Mouse (Mus musculus) stomach, embryonic 15.5 days (tissue): ENCODE results near the gene Amh. TPM values are rescaled to one million over a fixed set of nuclear protein-coding genes. Genes with fewer than 3 reads are reported as not detected.
A peak's percentile ranks its signal among the peaks of the same experiment; 100 is the strongest.

ENCODE experiments used
- ATAC-seq: fragments of 200-750 bp; cut with Nextera tagmentation; 2 replicates; pipeline ENCODE4 v1.8.0; 2017; ENCODE audit warnings: low read depth, moderate number of reproducible peaks, moderate TSS enrichment; ENCODE audit not compliant: insufficient read depth, low FRiP score
- H3K27ac ChIP-seq: fragments of 300-500 bp; sonication (generic); 2 replicates; pipeline ENCODE4 v1.5.1; 2015; ENCODE audit warnings: mild to moderate bottlenecking, inconsistent platforms
- H3K27me3 ChIP-seq: fragments of 300-500 bp; sonication (generic); replicated peaks from 2 replicates; pipeline ENCODE4 v1.6.1; 2015; ENCODE audit warnings: inconsistent platforms
- H3K36me3 ChIP-seq: fragments of 300-500 bp; sonication (generic); 2 replicates; pipeline ENCODE4 v1.6.1; 2015; ENCODE audit warnings: inconsistent platforms
- H3K4me1 ChIP-seq: fragments of 300-500 bp; sonication (generic); 2 replicates; pipeline ENCODE4 v1.6.1; 2015; ENCODE audit warnings: inconsistent platforms
- H3K4me2 ChIP-seq: fragments of 300-500 bp; sonication (generic); 2 replicates; pipeline ENCODE4 v1.6.1; 2015; ENCODE audit warnings: mild to moderate bottlenecking, inconsistent platforms
- H3K4me3 ChIP-seq: fragments of 300-500 bp; sonication (generic); replicated peaks from 2 replicates; pipeline ENCODE4 v1.5.1; 2015; ENCODE audit warnings: inconsistent platforms
- H3K9ac ChIP-seq: fragments of 300-500 bp; sonication (generic); 2 replicates; pipeline ENCODE4 v1.6.1; 2015; ENCODE audit warnings: inconsistent platforms
- H3K9me3 ChIP-seq: fragments of 300-500 bp; sonication (generic); 2 replicates; pipeline ENCODE4 v1.6.1; 2016; ENCODE audit warnings: inconsistent platforms
- WGBS: fragments of 180-500 bp; shearing (Covaris S2); methylation state at CpG from one replicate; pipeline ENCODE4 v1.1.7; 2015; 5-methylcytosine and 5-hydroxymethylcytosine counted together
- polyA plus RNA-seq: library from polyadenylated mRNA; unstranded; fragments of >200 nt; fragmentation: Nextera tagmentation; extraction: Ambion mirVana; gene quantifications from 2 replicates; pipeline ENCODE4 v1.2.1, GENCODE M21; 2015

Gene Amh
- not detected in 2 replicates for polyA plus RNA-seq

DNA sequence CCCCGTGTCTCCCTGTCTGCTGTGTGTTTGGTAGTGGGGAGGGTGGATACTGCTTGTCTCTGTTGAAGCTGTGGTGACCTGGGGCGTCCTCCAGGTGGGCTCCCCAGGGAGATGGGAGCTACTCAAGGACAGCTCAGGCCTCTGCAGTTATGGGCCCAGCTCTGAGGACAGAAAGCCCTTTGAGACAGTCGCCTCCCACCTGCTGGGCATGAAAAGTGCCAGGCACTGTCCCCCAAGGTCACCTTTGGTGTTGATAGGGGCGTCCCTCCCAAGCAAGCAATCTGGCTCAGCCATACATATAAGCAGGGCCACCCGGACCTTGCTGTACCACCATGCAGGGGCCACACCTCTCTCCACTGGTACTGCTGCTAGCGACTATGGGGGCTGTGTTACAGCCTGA lies at the start of gene Amh:
Gene Amh (plus strand): TSS at position 328 of the 400 bp plus-strand sequence.
- no peak for ATAC-seq
- no peaks in the 10 kb centered on the region for H3K9me3 ChIP-seq
- peaks cover 46% of the 10 kb centered on the region for H3K4me1 ChIP-seq
- no peak within 1 kb of the TSS for H3K27ac ChIP-seq
- H3K9ac ChIP-seq, result no peak within 1 kb of the TSS
- 67% methylated on average over 6 of the region's 6 CpGs for WGBS
- H3K36me3 ChIP-seq, result peaks cover 42% of the 10 kb centered on the region
- no peak within 1 kb of the TSS for H3K4me3 ChIP-seq
- H3K4me2 ChIP-seq, result no peak within 1 kb of the TSS; the same call in 1 of the 2 replicates
- peaks cover 15% of the 10 kb centered on the region; the same call in 1 of the 2 replicates for H3K27me3 ChIP-seq

DNA sequence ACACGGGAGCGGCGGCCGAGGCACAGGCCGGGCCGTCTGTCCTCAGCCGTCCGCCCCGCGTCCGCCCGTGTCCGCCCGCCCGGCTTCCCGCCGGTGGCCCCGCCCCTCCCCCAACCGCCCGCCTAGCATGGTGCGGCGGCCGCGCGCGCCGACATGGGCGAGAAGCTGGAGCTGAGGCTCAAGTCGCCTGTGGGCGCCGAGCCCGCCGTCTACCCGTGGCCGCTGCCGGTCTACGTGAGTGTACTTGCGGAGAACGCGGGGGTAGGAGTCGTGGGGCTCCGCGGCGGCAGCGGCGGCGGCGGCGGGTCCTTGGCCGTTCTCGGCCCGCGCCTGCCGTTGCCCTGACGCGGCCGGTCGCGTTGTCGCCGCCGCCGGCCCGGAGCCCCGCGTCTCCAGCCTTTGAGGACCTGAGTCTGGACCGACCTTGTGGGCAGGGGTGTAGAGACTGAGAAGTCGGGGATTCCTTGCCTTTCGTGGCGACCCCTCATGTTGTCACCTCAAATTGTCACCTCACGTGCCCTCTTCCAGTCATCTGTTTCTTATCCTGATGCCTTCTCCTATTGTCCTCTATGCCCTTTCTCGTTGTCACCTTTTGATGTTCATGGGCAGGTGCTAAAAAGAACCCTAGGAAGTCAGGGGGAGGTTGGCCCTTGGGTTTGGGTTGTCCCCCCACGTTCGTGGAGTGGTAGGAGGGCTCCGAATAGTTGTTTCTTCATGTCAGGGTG lies 49.6 kb upstream of the Amh start:
- Histone ChIP-seq H3K4me2 (peak overlapping the region; percentile 84), H3K4me3 (peak overlapping the region; percentile 97), H3K9ac (peak overlapping the region; percentile 88), H3K27me3 (no peaks in the 10 kb centered on the region), H3K27ac (peak overlapping the region; percentile 79), H3K36me3 (no peaks in the 10 kb centered on the region), H3K9me3 (no peaks in the 10 kb centered on the region), H3K4me1 (peaks cover 42% of the 10 kb centered on the region)
- ATAC-seq, result no peak; the same call in 1 of the 2 replicates
- under 1% methylated on average over 54 of the region's 75 CpGs for WGBS

DNA sequence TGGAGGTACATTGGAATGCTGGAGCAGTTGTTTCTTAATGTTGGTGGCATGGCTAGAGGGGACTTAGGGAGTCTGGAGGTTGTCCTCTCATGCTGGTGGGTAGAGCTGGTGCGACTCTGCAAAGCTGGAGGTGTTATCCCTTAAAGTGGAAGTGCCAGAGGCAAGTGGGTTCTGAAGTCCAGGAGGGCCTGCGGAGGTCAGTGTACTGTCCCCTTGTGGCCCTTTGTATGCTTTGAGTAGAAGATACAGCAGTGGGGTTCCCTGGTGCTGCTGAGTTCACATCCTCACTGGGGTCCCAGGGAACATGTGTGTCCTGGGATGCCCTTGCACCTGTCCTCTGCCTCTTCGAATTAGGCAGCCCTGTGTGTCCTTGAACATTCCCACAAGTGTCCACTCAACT lies 48.9 kb upstream of the Amh start:
- Histone ChIP-seq H3K27ac (no peak overlapping the region; the same call in 1 of the 2 replicates), H3K4me3 (peak overlapping the region; percentile 97), H3K9ac (peak overlapping the region; percentile 88), H3K9me3 (no peaks in the 10 kb centered on the region), H3K36me3 (no peaks in the 10 kb centered on the region), H3K27me3 (no peaks in the 10 kb centered on the region), H3K4me2 (peak overlapping the region; percentile 84), H3K4me1 (peaks cover 44% of the 10 kb centered on the region)
- no peak for ATAC-seq
- WGBS, result 23% methylated on average over 3 of the region's 3 CpGs

DNA sequence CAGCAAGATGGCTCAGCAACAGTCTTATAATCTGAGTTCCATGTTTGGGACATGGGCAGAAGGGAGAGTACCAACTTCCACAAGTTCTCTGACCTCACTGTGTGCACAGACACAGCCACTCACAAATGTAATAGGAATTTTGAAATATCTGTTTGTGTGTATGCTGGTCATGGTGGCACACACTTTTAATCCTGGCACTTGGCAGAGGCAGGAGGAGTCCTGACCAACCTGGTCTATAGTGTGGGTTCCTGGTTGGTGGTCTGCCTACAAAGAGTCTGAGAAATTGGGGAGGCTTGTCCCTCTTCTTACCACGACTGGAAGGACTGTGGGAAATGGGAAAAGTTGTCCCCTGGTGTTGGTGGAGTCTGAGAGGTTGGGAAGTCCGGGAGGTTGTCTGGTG lies 48.5 kb upstream of the Amh start:
- H3K36me3 ChIP-seq, result no peaks in the 10 kb centered on the region
- H3K27me3 ChIP-seq, result no peaks in the 10 kb centered on the region
- peak overlapping the region; percentile 97 for H3K4me3 ChIP-seq
- no peaks in the 10 kb centered on the region for H3K9me3 ChIP-seq
- H3K9ac ChIP-seq, result peak overlapping the region; percentile 88; the same call in 1 of the 2 replicates
- ATAC-seq, result no peak
- no peak overlapping the region for H3K27ac ChIP-seq
- WGBS, result 41% methylated on average over 2 of the region's 2 CpGs
- peaks cover 42% of the 10 kb centered on the region for H3K4me1 ChIP-seq
- peak overlapping the region; percentile 84 for H3K4me2 ChIP-seq

DNA sequence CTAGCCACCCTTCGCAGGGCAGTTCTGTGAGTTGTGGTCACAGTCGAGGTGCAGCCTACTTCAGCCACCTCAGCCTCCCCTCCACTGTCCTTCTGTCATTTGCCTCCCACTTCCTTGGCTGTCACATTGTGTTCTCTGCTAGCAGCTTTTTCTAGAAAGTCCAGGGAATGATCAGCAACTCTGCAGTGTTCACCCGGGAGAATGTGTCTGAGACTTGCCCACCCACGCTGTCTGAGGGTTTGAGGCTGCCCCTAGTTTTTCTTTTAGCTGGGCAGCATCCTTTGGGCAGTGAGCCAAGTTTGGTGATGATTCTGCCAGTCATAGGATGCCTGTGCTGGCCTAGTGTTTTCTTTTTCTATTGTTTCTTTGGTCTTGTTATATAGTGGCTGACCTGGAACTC lies 48.1 kb upstream of the Amh start:
- 68% methylated on average over 4 of the region's 4 CpGs for WGBS
- Histone ChIP-seq H3K27ac (no peak overlapping the region), H3K9ac (no peak overlapping the region), H3K4me1 (peaks cover 41% of the 10 kb centered on the region), H3K36me3 (no peaks in the 10 kb centered on the region), H3K4me3 (0 out of 2 replicates have a peak overlapping the region, but pooled peaks have one; percentile 1), H3K9me3 (no peaks in the 10 kb centered on the region), H3K27me3 (no peaks in the 10 kb centered on the region), H3K4me2 (peak overlapping the region; percentile 84)
- no peak for ATAC-seq

DNA sequence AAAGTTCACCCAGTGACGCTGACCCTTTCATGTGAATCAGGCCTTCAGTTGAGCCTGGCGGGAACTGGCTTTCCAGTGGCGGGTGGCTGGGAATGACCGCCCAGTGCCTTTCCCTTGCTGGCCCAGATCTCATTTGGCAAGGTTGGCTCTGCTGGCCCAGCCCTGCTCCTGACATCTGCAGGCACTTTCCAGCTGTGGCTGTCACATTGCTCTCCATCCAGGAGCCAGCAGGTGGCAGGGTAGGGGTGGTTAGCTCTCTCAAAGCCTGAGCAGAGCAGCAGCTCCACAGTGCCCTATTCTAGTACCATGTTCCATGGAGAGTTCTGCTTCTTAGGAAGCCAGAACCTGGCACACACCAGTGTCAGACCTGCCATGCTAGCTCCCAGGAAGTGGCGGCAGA lies 47.3 kb upstream of the Amh start:
- no peak for ATAC-seq
- Histone ChIP-seq H3K4me1 (peaks cover 35% of the 10 kb centered on the region), H3K27me3 (no peaks in the 10 kb centered on the region), H3K27ac (no peak overlapping the region), H3K36me3 (no peaks in the 10 kb centered on the region), H3K4me3 (0 out of 2 replicates have a peak overlapping the region, but pooled peaks have one; percentile 1), H3K9me3 (no peaks in the 10 kb centered on the region), H3K9ac (no peak overlapping the region), H3K4me2 (peak overlapping the region; percentile 84; the same call in 1 of the 2 replicates)
- WGBS, result 45% methylated on average over 5 of the region's 5 CpGs

DNA sequence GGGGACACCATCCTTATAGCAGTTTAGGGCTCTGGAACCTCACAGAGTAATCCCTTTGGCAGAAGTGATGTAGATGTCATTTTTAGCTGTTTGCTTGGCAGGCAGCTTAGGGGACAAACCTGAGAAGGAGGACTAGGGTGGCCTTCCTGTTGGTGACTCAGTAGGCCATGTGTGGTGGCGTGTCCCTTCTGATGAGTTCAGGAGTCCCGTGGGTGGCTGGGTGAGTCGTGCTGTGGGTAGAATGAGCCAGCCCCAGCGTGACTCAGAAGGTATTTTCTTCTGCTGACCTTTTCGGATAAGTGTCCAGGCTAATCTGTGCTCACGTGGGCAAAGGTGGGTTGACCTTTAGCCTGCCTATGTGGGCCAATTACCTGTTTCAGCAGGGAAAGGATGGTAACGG lies 46.4 kb upstream of the Amh start:
- no peak for ATAC-seq
- H3K9ac ChIP-seq, result no peak overlapping the region
- peaks cover 35% of the 10 kb centered on the region for H3K4me1 ChIP-seq
- H3K27me3 ChIP-seq, result no peaks in the 10 kb centered on the region
- no peaks in the 10 kb centered on the region for H3K9me3 ChIP-seq
- 75% methylated on average over 7 of the region's 7 CpGs for WGBS
- no peak overlapping the region for H3K4me2 ChIP-seq
- H3K4me3 ChIP-seq, result no peak overlapping the region
- H3K27ac ChIP-seq, result no peak overlapping the region
- H3K36me3 ChIP-seq, result no peaks in the 10 kb centered on the region

DNA sequence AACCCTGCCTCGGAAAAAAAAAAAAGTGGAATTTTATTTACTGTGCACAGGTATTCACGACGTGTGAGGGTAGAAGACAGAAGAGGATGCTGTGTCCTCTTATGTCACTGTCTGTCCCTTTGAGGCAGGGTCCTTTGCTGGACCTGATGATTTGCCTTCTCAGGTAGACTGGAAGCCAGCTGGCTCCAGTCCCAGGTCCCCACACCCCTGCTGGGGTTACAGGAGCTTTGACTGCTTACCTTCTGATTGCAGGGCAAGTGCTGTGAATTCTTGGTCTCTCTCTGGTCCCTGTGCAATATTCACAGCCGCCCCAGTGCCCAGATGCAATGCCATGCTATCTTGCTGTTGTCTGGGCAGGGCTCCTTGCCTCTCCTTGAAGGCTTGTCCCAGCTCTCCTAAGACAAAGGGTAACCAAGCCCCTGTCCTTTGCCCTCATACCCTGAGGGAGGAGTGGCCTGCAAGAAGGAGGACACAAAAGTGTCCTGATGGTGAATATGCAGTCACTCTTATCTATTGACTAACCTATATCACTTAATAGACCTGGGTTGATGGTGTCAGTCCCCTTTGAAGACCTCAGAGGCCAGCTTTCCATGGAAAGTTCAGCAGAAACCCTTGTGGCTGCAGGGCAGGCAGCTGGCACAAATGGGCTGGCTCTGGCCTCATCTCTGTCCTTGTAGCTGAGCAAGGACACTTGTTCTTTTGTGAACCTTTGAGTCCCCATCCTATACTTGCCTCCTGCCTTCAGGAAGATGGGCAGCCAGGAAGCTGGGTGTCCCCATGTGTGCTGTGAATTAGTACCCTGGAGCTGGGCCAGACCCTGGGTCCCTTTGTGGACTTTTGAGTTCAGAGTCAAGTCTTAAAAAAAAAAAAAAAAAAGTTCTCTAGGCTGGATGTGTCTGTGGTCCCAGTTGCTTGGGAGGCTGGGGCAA lies 44.2 kb upstream of the Amh start:
- Histone ChIP-seq H3K4me2 (no peak overlapping the region), H3K9me3 (no peaks in the 10 kb centered on the region), H3K9ac (no peak overlapping the region), H3K36me3 (no peaks in the 10 kb centered on the region), H3K4me1 (peaks cover 34% of the 10 kb centered on the region), H3K27me3 (no peaks in the 10 kb centered on the region), H3K27ac (no peak overlapping the region), H3K4me3 (no peak overlapping the region)
- 77% methylated on average over 4 of the region's 4 CpGs for WGBS
- no peak for ATAC-seq

DNA sequence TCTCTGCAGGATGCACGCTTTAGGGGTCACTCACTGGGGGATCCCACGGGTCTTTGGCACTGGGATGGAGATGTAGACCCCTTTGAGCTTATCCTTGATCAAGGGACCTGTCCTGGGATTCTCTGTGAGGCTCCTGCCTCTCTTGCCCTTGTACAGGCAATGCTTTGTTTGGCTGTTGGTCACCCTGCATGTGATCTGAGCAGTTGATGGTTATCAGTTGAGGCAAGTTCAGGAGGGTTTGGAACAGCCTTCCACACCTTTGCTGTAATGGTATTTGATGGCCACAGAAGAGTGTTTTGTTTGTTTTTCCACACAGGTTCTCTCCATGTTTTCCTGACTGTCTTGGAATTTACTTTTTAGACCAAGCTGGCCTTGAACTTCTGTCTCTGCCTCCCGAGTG lies 43.2 kb upstream of the Amh start:
- H3K4me1 ChIP-seq, result peaks cover 25% of the 10 kb centered on the region
- H3K9ac ChIP-seq, result no peak overlapping the region
- no peak overlapping the region for H3K4me3 ChIP-seq
- H3K36me3 ChIP-seq, result peaks cover 5% of the 10 kb centered on the region; the same call in 1 of the 2 replicates
- no peaks in the 10 kb centered on the region for H3K9me3 ChIP-seq
- 61% methylated on average over 3 of the region's 3 CpGs for WGBS
- H3K27me3 ChIP-seq, result no peaks in the 10 kb centered on the region
- no peak overlapping the region for H3K4me2 ChIP-seq
- no peak overlapping the region for H3K27ac ChIP-seq
- ATAC-seq, result no peak

DNA sequence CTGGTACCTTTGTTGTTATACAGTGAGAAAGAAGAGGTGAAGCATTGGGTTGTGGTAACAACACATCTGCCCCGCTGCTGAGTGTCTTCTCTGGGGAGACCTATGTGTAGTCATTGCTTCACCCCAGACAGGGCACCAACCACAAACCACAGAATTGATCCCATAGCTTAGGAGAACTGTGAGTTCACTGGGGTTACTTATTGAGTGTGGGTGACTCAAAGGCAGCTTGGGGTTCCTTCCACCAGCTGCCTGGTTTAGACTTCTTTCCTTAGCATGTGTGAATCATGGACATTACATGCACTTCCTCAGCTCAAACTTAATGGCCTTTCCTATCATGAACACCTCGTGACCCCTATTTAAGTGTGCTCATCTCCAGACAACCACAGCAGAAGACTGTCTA lies 41.5 kb upstream of the Amh start:
- Histone ChIP-seq H3K27me3 (no peaks in the 10 kb centered on the region), H3K27ac (no peak overlapping the region), H3K4me3 (no peak overlapping the region)

DNA sequence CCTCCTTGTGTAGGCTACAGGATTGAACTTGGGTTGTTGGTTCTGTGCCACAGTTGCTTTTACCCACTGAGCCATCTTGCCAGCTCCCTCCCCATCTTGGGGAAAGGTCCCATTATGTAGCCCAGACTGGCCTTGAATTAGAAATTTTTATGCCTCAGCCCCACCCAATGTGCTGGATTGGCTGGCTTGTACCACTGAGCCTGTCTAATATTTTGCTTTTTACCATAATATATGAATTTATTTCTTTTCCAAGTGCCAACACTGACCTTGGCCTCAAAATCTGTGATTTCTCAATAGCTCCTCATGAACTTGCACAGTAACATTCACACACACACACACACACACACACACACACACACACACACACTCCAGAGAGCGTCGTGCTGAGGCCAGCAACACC lies 39.3 kb upstream of the Amh start:
- Histone ChIP-seq H3K4me3 (no peak overlapping the region), H3K9me3 (no peaks in the 10 kb centered on the region), H3K9ac (no peak overlapping the region), H3K4me1 (peaks cover 5% of the 10 kb centered on the region; the same call in 1 of the 2 replicates), H3K4me2 (no peak overlapping the region), H3K27ac (peak overlapping the region; percentile 44; the same call in 1 of the 2 replicates), H3K36me3 (peaks cover 30% of the 10 kb centered on the region), H3K27me3 (no peaks in the 10 kb centered on the region)
- 64% methylated on average over 2 of the region's 2 CpGs for WGBS
- ATAC-seq, result no peak

More for the DNA sequence above, 41.5 kb upstream of the Amh start:
- Histone ChIP-seq H3K36me3 (peaks cover 19% of the 10 kb centered on the region), H3K9me3 (no peaks in the 10 kb centered on the region), H3K4me2 (no peak overlapping the region), H3K4me1 (peaks cover 8% of the 10 kb centered on the region; the same call in 1 of the 2 replicates), H3K9ac (no peak overlapping the region)
- 88% methylated on average over 2 of the region's 2 CpGs for WGBS
- ATAC-seq, result no peak
